Mouse (Mus musculus) heart, embryonic 14.5 days (tissue): ENCODE data around the gene Adam12. TPM values are rescaled to one million over a fixed set of nuclear protein-coding genes. Genes with fewer than 3 reads are reported as not detected.

Experiments used
- ATAC-seq: fragments of 200-750 bp; cut with Nextera tagmentation; 2 replicates; pipeline ENCODE4 v1.8.0; 2017; ENCODE audit warnings: low read depth, moderate TSS enrichment; ENCODE audit not compliant: insufficient number of reproducible peaks, insufficient read depth, low FRiP score
- H3K27ac ChIP-seq, 2 experiments: fragments of 200-500 bp in 1 of 2; fragments of 300-500 bp in 1 of 2; sonication (generic) in 1 of 2; replicated peaks in 1 of 2; 2 replicates each; pipeline ENCODE4 v1.5.1; 2012 to 2014; ENCODE audit warnings: low read depth in 2 of 2, low read length in 2 of 2, control low read depth in 1 of 2, mild to moderate bottlenecking in 1 of 2, mixed read lengths in 1 of 2; ENCODE audit not compliant: control insufficient read depth in 1 of 2, insufficient read depth in 1 of 2
- H3K27me3 ChIP-seq: fragments of 300-500 bp; sonication (generic); 2 replicates; pipeline ENCODE4 v1.6.1; 2014; ENCODE audit warnings: mild to moderate bottlenecking, low read length, control low read depth; ENCODE audit not compliant: control insufficient read depth, insufficient read depth
- H3K36me3 ChIP-seq: fragments of 300-500 bp; sonication (generic); 2 replicates; pipeline ENCODE4 v1.6.1; 2014; ENCODE audit warnings: mild to moderate bottlenecking, control low read depth, low read length, mixed read lengths; ENCODE audit not compliant: control insufficient read depth, insufficient read depth
- H3K4me1 ChIP-seq, 2 experiments: fragments of 200-500 bp in 1 of 2; fragments of 300-500 bp in 1 of 2; sonication (generic) in 1 of 2; 2 replicates each; pipeline ENCODE4 v1.6.1; 2012 to 2014; ENCODE audit warnings: low read length in 2 of 2, control low read depth in 1 of 2, mixed read lengths in 1 of 2; ENCODE audit not compliant: control insufficient read depth in 2 of 2, insufficient read depth in 2 of 2
- H3K4me2 ChIP-seq: fragments of 300-500 bp; sonication (generic); 2 replicates; pipeline ENCODE4 v1.6.1; 2014; ENCODE audit warnings: mild to moderate bottlenecking, low read length
- H3K4me3 ChIP-seq, 2 experiments: fragments of 200-500 bp in 1 of 2; fragments of 300-500 bp in 1 of 2; sonication (generic) in 1 of 2; 2 replicates each; pipeline ENCODE4 v1.5.1; 2012 to 2014; ENCODE audit warnings: low read length in 2 of 2, mild to moderate bottlenecking in 2 of 2, control low read depth in 1 of 2, low read depth in 1 of 2, moderate library complexity in 1 of 2; ENCODE audit not compliant: control insufficient read depth in 1 of 2, insufficient read depth in 1 of 2
- H3K9ac ChIP-seq: fragments of 300-500 bp; sonication (generic); 2 replicates; pipeline ENCODE4 v1.6.1; 2014; ENCODE audit warnings: mild to moderate bottlenecking, low read length
- H3K9me3 ChIP-seq: fragments of 300-500 bp; sonication (generic); 2 replicates; pipeline ENCODE4 v1.6.1; 2016; ENCODE audit warnings: low read length, control low read depth; ENCODE audit not compliant: control insufficient read depth
- WGBS: fragments of 180-500 bp; shearing (Covaris S2); extraction: QIAGEN DNeasy Blood & Tissue Kit; methylation state at CpG from one replicate; pipeline ENCODE4 v1.1.7; 2014; 5-methylcytosine and 5-hydroxymethylcytosine counted together
- polyA plus RNA-seq: library from polyadenylated mRNA; unstranded; fragments of >200 nt; fragmentation: Nextera tagmentation; extraction: Ambion mirVana; gene quantifications from 2 replicates; pipeline ENCODE4 v1.2.1, GENCODE M21; 2014

The Adam12 gene
- polyA plus RNA-seq, 1 experiment from 2014 or later = 7.3 TPM

- peaks cover 0 to 4% of the 10 kb centered on the region in 2 experiments; a peak in 2 of 4 replicates for H3K4me1 ChIP-seq
- H3K4me3 ChIP-seq = no peak overlapping the region
- H3K9ac ChIP-seq = no peak overlapping the region
- H3K9me3 ChIP-seq = peaks cover 5% of the 10 kb centered on the region
- no peaks in the 10 kb centered on the region for H3K36me3 ChIP-seq
- ATAC-seq = no peak
- H3K27ac ChIP-seq = no peak overlapping the region
- no peak overlapping the region for H3K4me2 ChIP-seq
- H3K27me3 ChIP-seq = no peaks in the 10 kb centered on the region
- WGBS = 54% methylated on average over 3 of the region's 3 CpGs
Observed at GRCm38 (mm10) chr7:134007942-134008361, 224.0 kb downstream of the Adam12 start.

- WGBS = 84% methylated on average over 4 of the region's 4 CpGs
- ATAC-seq = no peak
Observed at GRCm38 (mm10) chr7:134001581-134001980, 230.4 kb downstream of the Adam12 start.

GRCm38 (mm10) chr7:133990930-133991329 is 241.0 kb downstream of the Adam12 start:
- H3K9ac ChIP-seq = no peak overlapping the region
- no peaks in the 10 kb centered on the region for H3K36me3 ChIP-seq
- no peaks in the 10 kb centered on the region for H3K27me3 ChIP-seq
- 0 out of 2 replicates have a peak overlapping the region, but pooled peaks have one; percentile 9 for H3K4me2 ChIP-seq
- no peak overlapping the region for H3K4me3 ChIP-seq
- H3K4me1 ChIP-seq = peaks cover 4 to 17% of the 10 kb centered on the region in 2 experiments
- ATAC-seq = no peak
- peak overlapping the region; percentile 48 to 67; a peak in 3 of 4 replicates for H3K27ac ChIP-seq
- no peaks in the 10 kb centered on the region for H3K9me3 ChIP-seq

More at GRCm38 (mm10) chr7:134001581-134001980, 230.4 kb downstream of the Adam12 start:
- no peak overlapping the region for H3K4me2 ChIP-seq
- no peaks in the 10 kb centered on the region for H3K36me3 ChIP-seq
- no peak overlapping the region for H3K27ac ChIP-seq
- no peak overlapping the region for H3K9ac ChIP-seq
- no peak overlapping the region for H3K4me3 ChIP-seq
- H3K9me3 ChIP-seq = peaks cover 5% of the 10 kb centered on the region
- H3K27me3 ChIP-seq = no peaks in the 10 kb centered on the region
- H3K4me1 ChIP-seq = no peaks in the 10 kb centered on the region

- ATAC-seq = no peak
- Histone ChIP-seq H3K36me3 (no peaks in the 10 kb centered on the region), H3K27me3 (no peaks in the 10 kb centered on the region), H3K9ac (no peak overlapping the region), H3K4me2 (no peak overlapping the region), H3K4me3 (no peak overlapping the region), H3K9me3 (no peaks in the 10 kb centered on the region), H3K27ac (no peak overlapping the region), H3K4me1 (peaks cover 2 to 6% of the 10 kb centered on the region in 2 experiments; a peak in 3 of 4 replicates)
- 86% methylated on average over 5 of the region's 5 CpGs for WGBS
Observed at GRCm38 (mm10) chr7:133988356-133988755, 243.6 kb downstream of the Adam12 start.

GRCm38 (mm10) chr7:133986201-133986600 is 245.7 kb downstream of the Adam12 start:
- WGBS = 80% methylated on average over 4 of the region's 4 CpGs
- Histone ChIP-seq H3K27ac (no peak overlapping the region), H3K4me3 (no peak overlapping the region), H3K4me1 (peaks cover 0 to 2% of the 10 kb centered on the region in 2 experiments; a peak in 2 of 4 replicates), H3K36me3 (no peaks in the 10 kb centered on the region), H3K9me3 (no peaks in the 10 kb centered on the region), H3K4me2 (no peak overlapping the region), H3K27me3 (no peaks in the 10 kb centered on the region), H3K9ac (no peak overlapping the region)
- ATAC-seq = no peak

GRCm38 (mm10) chr7:133985648-133986047 is 246.3 kb downstream of the Adam12 start:
- H3K27ac ChIP-seq = no peak overlapping the region
- 57% methylated on average over 1 of the region's 1 CpGs for WGBS
- no peak overlapping the region for H3K4me3 ChIP-seq
- no peaks in the 10 kb centered on the region for H3K36me3 ChIP-seq
- H3K9ac ChIP-seq = no peak overlapping the region
- no peaks in the 10 kb centered on the region; a peak in 1 of 4 replicates for H3K4me1 ChIP-seq
- no peak overlapping the region for H3K4me2 ChIP-seq
- H3K9me3 ChIP-seq = no peaks in the 10 kb centered on the region
- no peak for ATAC-seq
- no peaks in the 10 kb centered on the region for H3K27me3 ChIP-seq

GRCm38 (mm10) chr7:133976388-133977122 is 255.4 kb downstream of the Adam12 start:
- Histone ChIP-seq H3K36me3 (no peaks in the 10 kb centered on the region), H3K27ac (no peak overlapping the region), H3K4me3 (no peak overlapping the region), H3K4me1 (no peaks in the 10 kb centered on the region; a peak in 1 of 4 replicates), H3K4me2 (no peak overlapping the region), H3K27me3 (no peaks in the 10 kb centered on the region), H3K9me3 (no peaks in the 10 kb centered on the region), H3K9ac (no peak overlapping the region)
- no peak for ATAC-seq
- 73% methylated on average over 8 of the region's 8 CpGs for WGBS
